Mouse (Mus musculus) MEL (cell line): ENCODE results near the gene Tbk1. TPM values are rescaled to one million over a fixed set of nuclear protein-coding genes. Genes with fewer than 3 reads are reported as not detected.

Experiments
- DNase-seq: peaks from one replicate; pipeline ENCODE4 v3.0.0; 2011; ENCODE audit warnings: low read depth, low spot score
- H3K27ac ChIP-seq: 2 replicates; pipeline ENCODE4 v1.5.1; 2012; ENCODE audit warnings: low read depth, mild to moderate bottlenecking, control low read depth, low read length, moderate library complexity; ENCODE audit not compliant: control insufficient read depth
- H3K27me3 ChIP-seq, 2 experiments: fragments of 150-350 bp in 1 of 2; sonication (generic) in 1 of 2; 2 replicates each; pipeline ENCODE4 v1.6.1; 2012; ENCODE audit warnings: low read length in 2 of 2, mild to moderate bottlenecking in 2 of 2, improper control_type of control experiment in 1 of 2, moderate library complexity in 1 of 2; ENCODE audit not compliant: insufficient read depth in 2 of 2, control insufficient read depth in 1 of 2
- H3K36me3 ChIP-seq, 2 experiments: 2 replicates each; pipeline ENCODE4 v1.6.1; 2012 to 2014; ENCODE audit warnings: low read length in 2 of 2, improper control_type of control experiment in 1 of 2, inconsistent platforms in 1 of 2, mild to moderate bottlenecking in 1 of 2; ENCODE audit not compliant: insufficient read depth in 2 of 2, control insufficient read depth in 1 of 2
- H3K4me1 ChIP-seq, 2 experiments: fragments of 150-350 bp in 1 of 2; sonication (generic) in 1 of 2; 2 replicates each; pipeline ENCODE4 v1.6.1; 2012; ENCODE audit warnings: low read length in 2 of 2, improper control_type of control experiment in 1 of 2, mild to moderate bottlenecking in 1 of 2; ENCODE audit not compliant: insufficient read depth in 2 of 2, control insufficient read depth in 1 of 2
- H3K4me3 ChIP-seq, 2 experiments: fragments of 150-350 bp in 1 of 2; sonication (generic) in 1 of 2; 2 replicates each; pipeline ENCODE4 v1.5.1; 2012; ENCODE audit warnings: low read depth in 2 of 2, low read length in 2 of 2, mild to moderate bottlenecking in 2 of 2, moderate library complexity in 2 of 2, control low read depth in 1 of 2, improper control_type of control experiment in 1 of 2; ENCODE audit not compliant: control insufficient read depth in 1 of 2, insufficient read depth in 1 of 2
- H3K79me2 ChIP-seq: 2 replicates; pipeline ENCODE4 v1.6.1; 2012; ENCODE audit warnings: mild to moderate bottlenecking, low read length, moderate library complexity; ENCODE audit not compliant: control insufficient read depth, poor library complexity, insufficient read depth
- H3K9ac ChIP-seq: 2 replicates; pipeline ENCODE4 v1.6.1; 2012; ENCODE audit warnings: low read depth, mild to moderate bottlenecking, control low read depth, low read length, moderate library complexity; ENCODE audit not compliant: control insufficient read depth, poor library complexity, severe bottlenecking
- H3K9me3 ChIP-seq: fragments of 150-350 bp; sonication (generic); replicated peaks from 2 replicates; pipeline ENCODE4 v1.6.1; 2012; ENCODE audit warnings: mild to moderate bottlenecking, low read length, improper control_type of control experiment, moderate library complexity; ENCODE audit not compliant: insufficient read depth
- BHLHE40 ChIP-seq: IDR thresholded peaks from 2 replicates; pipeline ENCODE4 v1.6.1; 2012; ENCODE audit warnings: low read depth, mild to moderate bottlenecking, inconsistent platforms, low read length, improper control_type of control experiment, borderline replicate concordance
- CHD1 ChIP-seq: IDR thresholded peaks from 2 replicates; pipeline ENCODE4 v1.6.1; 2012; ENCODE audit warnings: low read depth, mild to moderate bottlenecking, inconsistent platforms, low read length, improper control_type of control experiment
- CHD2 ChIP-seq: IDR thresholded peaks from 2 replicates; pipeline ENCODE4 v1.6.1; 2011; ENCODE audit warnings: low read length, improper control_type of control experiment
- E2F4 ChIP-seq: IDR thresholded peaks from 2 replicates; pipeline ENCODE4 v1.6.1; 2011; ENCODE audit warnings: low read depth, low read length, improper control_type of control experiment, borderline replicate concordance
- ELF1 ChIP-seq: IDR thresholded peaks from 2 replicates; pipeline ENCODE4 v1.6.1; 2014; ENCODE audit warnings: low read depth, mild to moderate bottlenecking, inconsistent platforms, low read length, improper control_type of control experiment, moderate library complexity
- EP300 ChIP-seq, 2 experiments: IDR thresholded peaks; 2 replicates each; pipeline ENCODE4 v1.6.1; 2011; ENCODE audit warnings: improper control_type of control experiment in 2 of 2, low read length in 2 of 2, low read depth in 1 of 2, mild to moderate bottlenecking in 1 of 2
- ETS1 ChIP-seq: IDR thresholded peaks from 2 replicates; pipeline ENCODE4 v1.6.1; 2012; ENCODE audit warnings: low read depth, mild to moderate bottlenecking, inconsistent platforms, low read length, improper control_type of control experiment, moderate library complexity
- GATA1 ChIP-seq: IDR thresholded peaks from 2 replicates; pipeline ENCODE4 v1.6.1; 2011; ENCODE audit warnings: low read depth, low read length, improper control_type of control experiment
- JUND ChIP-seq: IDR thresholded peaks from 2 replicates; pipeline ENCODE4 v1.6.1; 2011; ENCODE audit warnings: low read depth, mild to moderate bottlenecking, improper control_type of control experiment, low read length
- KAT2A ChIP-seq: conservative IDR thresholded peaks from 2 replicates; pipeline ENCODE4 v1.6.1; 2012; ENCODE audit warnings: low read depth, low read length, improper control_type of control experiment, inconsistent platforms
- MAFK ChIP-seq: IDR thresholded peaks from 2 replicates; pipeline ENCODE4 v1.6.1; 2011; ENCODE audit warnings: low read depth, mild to moderate bottlenecking, low read length, improper control_type of control experiment, borderline replicate concordance
- MAZ ChIP-seq: IDR thresholded peaks from 2 replicates; pipeline ENCODE4 v1.6.1; 2012; ENCODE audit warnings: low read depth, mild to moderate bottlenecking, inconsistent platforms, low read length, improper control_type of control experiment
- MEF2A ChIP-seq: IDR thresholded peaks from 2 replicates; pipeline ENCODE4 v1.6.1; 2014; ENCODE audit warnings: low read depth, mild to moderate bottlenecking, inconsistent platforms, low read length, improper control_type of control experiment; ENCODE audit not compliant: poor library complexity, insufficient replicate concordance, severe bottlenecking; ENCODE audit errors: extremely low read depth
- MXI1 ChIP-seq: IDR thresholded peaks from 2 replicates; pipeline ENCODE4 v1.6.1; 2011; ENCODE audit warnings: mild to moderate bottlenecking, low read depth, low read length, improper control_type of control experiment
- MYB ChIP-seq: IDR thresholded peaks from 2 replicates; pipeline ENCODE4 v1.6.1; 2011; ENCODE audit warnings: mild to moderate bottlenecking, low read depth, low read length, improper control_type of control experiment
- MYC ChIP-seq: IDR thresholded peaks from 2 replicates; pipeline ENCODE4 v1.6.1; 2011; ENCODE audit warnings: low read depth, mild to moderate bottlenecking, low read length, improper control_type of control experiment, moderate library complexity
- NELFE ChIP-seq: IDR thresholded peaks from 2 replicates; pipeline ENCODE4 v1.6.1; 2011; ENCODE audit warnings: low read depth, low read length, improper control_type of control experiment
- NRF1 ChIP-seq: IDR thresholded peaks from 2 replicates; pipeline ENCODE4 v1.6.1; 2014; ENCODE audit warnings: low read depth, mild to moderate bottlenecking, inconsistent platforms, low read length, improper control_type of control experiment, moderate library complexity; ENCODE audit not compliant: poor library complexity, insufficient read depth, severe bottlenecking
- POLR2AphosphoS2 ChIP-seq: IDR thresholded peaks from 2 replicates; pipeline ENCODE4 v1.6.1; 2011; ENCODE audit warnings: low read length, improper control_type of control experiment
- POLR2AphosphoS5 ChIP-seq: IDR thresholded peaks from 2 replicates; pipeline ENCODE4 v1.6.1; 2012; ENCODE audit warnings: low read depth, borderline replicate concordance, mild to moderate bottlenecking, inconsistent platforms, low read length, moderate library complexity, mixed read lengths
- SIN3A ChIP-seq: IDR thresholded peaks from 2 replicates; pipeline ENCODE4 v1.6.1; 2012; ENCODE audit warnings: low read length, improper control_type of control experiment, inconsistent platforms
- SMC3 ChIP-seq: IDR thresholded peaks from 2 replicates; pipeline ENCODE4 v1.6.1; 2011; ENCODE audit warnings: low read depth, low read length, improper control_type of control experiment
- TAL1 ChIP-seq: IDR thresholded peaks from 2 replicates; pipeline ENCODE4 v1.6.1; 2012; ENCODE audit warnings: mild to moderate bottlenecking, inconsistent platforms, low read length, moderate library complexity, mixed read lengths
- TBP ChIP-seq: IDR thresholded peaks from 2 replicates; pipeline ENCODE4 v1.8.0; 2011; ENCODE audit warnings: low read depth, low read length, improper control_type of control experiment
- TCF12 ChIP-seq: IDR thresholded peaks from 2 replicates; pipeline ENCODE4 v1.6.1; 2014; ENCODE audit warnings: low read depth, mild to moderate bottlenecking, inconsistent platforms, low read length, improper control_type of control experiment, moderate library complexity
- UBTF ChIP-seq: IDR thresholded peaks from 2 replicates; pipeline ENCODE4 v1.6.1; 2012; ENCODE audit warnings: low read depth, mild to moderate bottlenecking, inconsistent platforms, low read length, improper control_type of control experiment, moderate library complexity, borderline replicate concordance; ENCODE audit not compliant: insufficient read depth
- USF1 ChIP-seq: IDR thresholded peaks from 2 replicates; pipeline ENCODE4 v1.6.1; 2014; ENCODE audit warnings: low read depth, mild to moderate bottlenecking, inconsistent platforms, low read length, improper control_type of control experiment, moderate library complexity
- USF2 ChIP-seq, 2 experiments: IDR thresholded peaks; 2 replicates each; pipeline ENCODE4 v1.6.1; 2011 to 2012; ENCODE audit warnings: improper control_type of control experiment in 2 of 2, low read length in 2 of 2, borderline replicate concordance in 1 of 2, inconsistent platforms in 1 of 2, low read depth in 1 of 2, mild to moderate bottlenecking in 1 of 2; ENCODE audit not compliant: insufficient read depth in 1 of 2
- ZC3H11A ChIP-seq: IDR thresholded peaks from 2 replicates; pipeline ENCODE4 v1.6.1; 2012; ENCODE audit warnings: low read depth, mild to moderate bottlenecking, inconsistent platforms, low read length, improper control_type of control experiment
- ZKSCAN1 ChIP-seq: IDR thresholded peaks from 2 replicates; pipeline ENCODE4 v1.6.1; 2012; ENCODE audit warnings: low read depth, mild to moderate bottlenecking, inconsistent platforms, low read length, improper control_type of control experiment, moderate library complexity
- ZMIZ1 ChIP-seq: IDR thresholded peaks from 2 replicates; pipeline ENCODE4 v1.6.1; 2012; ENCODE audit warnings: low read depth, mild to moderate bottlenecking, inconsistent platforms, low read length, improper control_type of control experiment, moderate library complexity
- ZNF384 ChIP-seq: IDR thresholded peaks from 2 replicates; pipeline ENCODE4 v1.6.1; 2012; ENCODE audit warnings: low read depth, mild to moderate bottlenecking, inconsistent platforms, low read length, improper control_type of control experiment
- polyA plus RNA-seq, 2 experiments: library from polyadenylated mRNA; stranded (reverse) in 1 of 2; unstranded in 1 of 2; fragments of >175 nt in 1 of 2; fragments of >200 nt in 1 of 2; gene quantifications; 2 replicates each; pipeline versions ENCODE4 v1.2.1 to v1.2.4; 2012; ENCODE audit warnings: low replicate concordance in 2 of 2, low read depth in 1 of 2; ENCODE audit not compliant: insufficient read length in 2 of 2, insufficient read depth in 1 of 2, missing spikeins in 1 of 2
- total RNA-seq: library from RNA; depleted of rRNA; stranded (reverse); fragments of 300-350 nt; gene quantifications from 2 replicates; pipeline ENCODE4 v1.2.3, GENCODE M21; 2012

Gene Tbk1
- total and polyA plus RNA-seq, 3 experiments = 18.0 to 31.1 TPM; not detected in 1

DNA sequence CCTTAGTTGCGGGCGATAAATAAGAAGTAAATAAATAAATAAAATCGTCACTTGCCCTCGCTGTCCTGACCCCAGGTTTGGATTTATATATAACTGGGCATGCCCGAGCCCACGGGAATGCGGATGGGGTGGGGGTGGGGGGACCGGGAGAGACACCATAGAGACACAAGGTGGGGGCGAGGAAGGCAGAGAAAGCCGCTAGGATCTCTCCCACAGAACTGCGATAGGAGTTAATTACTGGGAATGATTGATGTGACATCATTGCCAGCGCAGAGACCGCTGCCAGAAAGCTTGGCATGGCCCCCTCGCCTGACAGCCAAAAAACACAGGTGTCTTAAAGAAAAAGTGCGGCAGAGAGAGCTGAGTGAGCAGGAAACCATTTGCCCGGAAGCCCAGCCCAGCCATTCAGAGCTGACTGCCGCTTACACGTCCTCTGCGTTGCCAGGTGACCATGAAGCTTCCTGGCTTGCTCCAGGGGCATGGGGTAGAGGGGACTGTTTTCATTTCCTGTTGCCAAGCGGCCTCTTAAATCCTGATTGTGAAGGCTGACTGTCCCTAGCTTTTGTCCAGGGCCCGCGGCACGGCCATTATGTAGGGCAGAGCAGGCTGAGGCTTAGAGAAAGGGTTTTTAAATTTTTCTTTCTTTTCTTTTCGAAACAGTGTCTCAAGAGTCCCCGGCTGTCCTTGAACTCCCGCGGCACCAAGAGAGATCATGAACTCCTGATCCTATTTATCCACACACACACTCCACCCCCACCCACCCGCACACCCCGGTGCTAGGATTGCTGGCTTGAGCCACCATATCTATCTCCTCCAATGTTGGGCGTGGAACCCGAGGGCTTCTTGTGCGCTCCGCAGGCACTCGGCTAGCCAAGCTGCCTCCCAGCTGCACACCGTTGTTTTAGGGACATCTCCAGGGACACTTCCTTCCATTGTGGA, 81.3 kb downstream of the Tbk1 start (continued):
- TF ChIP-seq USF1 (no peak), ETS1 (no peak)
- TF ChIP-seq, all 39 proteins: peak for 0

DNA sequence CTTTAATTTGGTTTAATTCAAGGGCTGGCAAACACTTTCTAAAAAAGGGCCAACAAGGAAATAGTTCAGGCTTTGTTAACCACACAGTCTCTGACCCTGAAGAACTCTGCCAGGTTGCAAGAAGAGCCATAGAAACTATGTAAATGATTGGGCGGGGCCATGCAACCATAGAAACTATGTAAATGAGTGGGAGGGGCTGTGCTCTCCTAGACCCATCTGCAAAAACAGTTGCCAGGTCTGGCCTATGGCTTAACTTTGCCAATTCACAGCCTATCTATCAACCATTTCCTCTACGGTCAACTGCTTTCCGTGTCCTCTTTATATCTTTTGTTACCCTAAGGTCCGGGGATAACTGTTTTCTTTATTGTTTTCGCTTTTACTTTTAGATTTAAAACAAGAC, 85.4 kb downstream of the Tbk1 start:
- Histone ChIP-seq H3K27me3 (no peaks in the 10 kb centered on the region), H3K79me2 (no peaks in the 10 kb centered on the region; the same call in 1 of the 2 replicates), H3K4me3 (peak overlapping the region; percentile 49 to 78), H3K9me3 (no peaks in the 10 kb centered on the region), H3K9ac (peak overlapping the region; percentile 64), H3K27ac (peak overlapping the region; percentile 94), H3K36me3 (peaks cover 0 to 12% of the 10 kb centered on the region in 2 experiments; a peak in 2 of 4 replicates), H3K4me1 (peaks cover 10 to 13% of the 10 kb centered on the region in 2 experiments)
- peak; percentile 92 for DNase-seq
- peak; percentile 82 for TF ChIP-seq MYB
- 0 out of 2 replicates have a peak, but pooled peaks have one; percentile 18 for TF ChIP-seq MEF2A
- TF ChIP-seq UBTF = no peak
- peak; percentile 73 for TF ChIP-seq NELFE
- no peak; the same call in none of the 2 replicates for TF ChIP-seq MAZ
- no peak for TF ChIP-seq POLR2AphosphoS5
- peak; percentile 61 for TF ChIP-seq SIN3A
- TF ChIP-seq CHD1 = 0 out of 2 replicates have a peak, but pooled peaks have one; percentile 26
- TF ChIP-seq ELF1 = no peak
- peak; percentile 46; the same call in 1 of the 2 replicates for TF ChIP-seq ZMIZ1
- TF ChIP-seq ZC3H11A = no peak
- TF ChIP-seq USF2 (IDR thresholded peaks at IDR 0.05; ENCODE audit: borderline replicate concordance in 1 of 2, insufficient read depth in 1 of 2, low read depth in 1 of 2, low read length in 2 of 2) = no peak
- TF ChIP-seq ZKSCAN1 = 0 out of 2 replicates have a peak, but pooled peaks have one; percentile 12
- no peak for TF ChIP-seq E2F4
- no peak for TF ChIP-seq CHD2
- TF ChIP-seq TCF12 = peak; percentile 78
- peak; percentile 72 to 81 for TF ChIP-seq EP300 (IDR thresholded peaks at IDR 0.05; ENCODE audit: low read depth in 1 of 2, low read length in 2 of 2)
- TF ChIP-seq TAL1 = no peak
- TF ChIP-seq SMC3 = no peak
- 0 out of 2 replicates have a peak, but pooled peaks have one; percentile 21 for TF ChIP-seq GATA1
- TF ChIP-seq MYC = no peak
- no peak; the same call in 1 of the 2 replicates for TF ChIP-seq KAT2A
- TF ChIP-seq NRF1 = no peak
- no peak for TF ChIP-seq ZNF384
- TF ChIP-seq POLR2AphosphoS2 = peak; percentile 66; the same call in 1 of the 2 replicates
- 0 out of 2 replicates have a peak, but pooled peaks have one; percentile 17 for TF ChIP-seq MAFK
- TF ChIP-seq MXI1 = no peak
- peak; percentile 90 for TF ChIP-seq TBP
- no peak for TF ChIP-seq JUND
- no peak for TF ChIP-seq BHLHE40
